Mouse (Mus musculus) forebrain, embryonic 14.5 days (tissue): ENCODE measurements at regions not wholly inside any gene's neighbourhood (a gene's known extent, or its start where the extent isn't known, plus 50 kb on each side); places are given as distances from the start of the nearest gene placed in this dataset.
A peak's percentile ranks its signal among the peaks of the same experiment; 100 is the strongest.

Experiments used
- ATAC-seq: fragments of 200-750 bp; cut with Nextera tagmentation; 2 replicates; pipeline ENCODE4 v1.8.0; 2017; ENCODE audit warnings: mild to moderate bottlenecking, moderate library complexity
- DNase-seq: peaks from one replicate; pipeline ENCODE4 v3.0.0-alpha.2; 2015; ENCODE audit warnings: low spot score
- H3K27ac ChIP-seq: fragments of 300-500 bp; sonication (generic); 2 replicates; pipeline ENCODE4 v1.5.1; 2014; ENCODE audit warnings: low read depth, mild to moderate bottlenecking, control low read depth, low read length, moderate library complexity
- H3K27me3 ChIP-seq: fragments of 300-500 bp; sonication (generic); replicated peaks from 2 replicates; pipeline ENCODE4 v1.6.1; 2014; ENCODE audit warnings: low read length, control low read depth, mixed read lengths; ENCODE audit not compliant: control insufficient read depth, insufficient read depth
- H3K36me3 ChIP-seq: fragments of 300-500 bp; sonication (generic); 2 replicates; pipeline ENCODE4 v1.6.1; 2014; ENCODE audit warnings: low read length, control low read depth; ENCODE audit not compliant: control insufficient read depth, insufficient read depth
- H3K4me1 ChIP-seq: fragments of 300-500 bp; sonication (generic); 2 replicates; pipeline ENCODE4 v1.6.1; 2014; ENCODE audit warnings: antibody characterized with exemption, low read length, control low read depth; ENCODE audit not compliant: control insufficient read depth, insufficient read depth
- H3K4me2 ChIP-seq: fragments of 300-500 bp; sonication (generic); 2 replicates; pipeline ENCODE4 v1.6.1; 2014; ENCODE audit warnings: mild to moderate bottlenecking, control low read depth, low read length
- H3K4me3 ChIP-seq: fragments of 300-500 bp; sonication (generic); 2 replicates; pipeline ENCODE4 v1.5.1; 2014; ENCODE audit warnings: low read depth, low read length, control low read depth
- H3K9ac ChIP-seq: fragments of 300-500 bp; sonication (generic); 2 replicates; pipeline ENCODE4 v1.6.1; 2014; ENCODE audit warnings: mild to moderate bottlenecking, low read length, control low read depth, moderate library complexity
- H3K9me3 ChIP-seq: fragments of 300-500 bp; sonication (generic); replicated peaks from 2 replicates; pipeline ENCODE4 v1.6.1; 2016; ENCODE audit warnings: low read length, control low read depth, mixed read lengths; ENCODE audit not compliant: control insufficient read depth
- WGBS: fragments of 180-500 bp; shearing (Covaris S2); extraction: QIAGEN DNeasy Blood & Tissue Kit; methylation state at CpG from one replicate; pipeline ENCODE4 v1.1.7; 2014; 5-methylcytosine and 5-hydroxymethylcytosine counted together

DNA sequence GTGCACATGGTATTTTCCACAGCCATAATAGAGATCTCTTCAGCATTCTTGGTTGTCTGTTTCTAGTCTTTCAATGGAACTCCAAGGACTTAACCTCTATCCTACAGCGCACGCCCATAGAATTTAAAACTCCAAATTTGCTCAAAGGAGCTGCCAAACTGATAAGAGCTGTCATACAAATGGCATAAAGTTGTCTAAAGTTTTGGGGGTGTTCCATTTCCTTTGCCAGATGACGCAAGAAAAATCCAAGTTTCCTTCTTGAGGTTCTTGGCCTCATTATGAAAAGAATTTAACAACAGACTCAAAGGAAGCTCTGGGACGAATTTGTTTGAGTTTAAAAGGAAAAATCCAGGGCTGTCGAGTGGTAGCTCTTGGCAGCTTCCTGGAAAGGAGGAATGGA, 246.6 kb downstream of the Cxcl12 start:
- DNase-seq, result no peak
- Histone ChIP-seq H3K9ac (no peak overlapping the region), H3K36me3 (no peaks in the 10 kb centered on the region), H3K4me2 (no peak overlapping the region), H3K4me3 (no peak overlapping the region), H3K4me1 (no peaks in the 10 kb centered on the region), H3K27ac (no peak overlapping the region), H3K9me3 (no peaks in the 10 kb centered on the region), H3K27me3 (no peaks in the 10 kb centered on the region)
- 83% methylated on average over 5 of the region's 5 CpGs for WGBS
- ATAC-seq, result no peak

DNA sequence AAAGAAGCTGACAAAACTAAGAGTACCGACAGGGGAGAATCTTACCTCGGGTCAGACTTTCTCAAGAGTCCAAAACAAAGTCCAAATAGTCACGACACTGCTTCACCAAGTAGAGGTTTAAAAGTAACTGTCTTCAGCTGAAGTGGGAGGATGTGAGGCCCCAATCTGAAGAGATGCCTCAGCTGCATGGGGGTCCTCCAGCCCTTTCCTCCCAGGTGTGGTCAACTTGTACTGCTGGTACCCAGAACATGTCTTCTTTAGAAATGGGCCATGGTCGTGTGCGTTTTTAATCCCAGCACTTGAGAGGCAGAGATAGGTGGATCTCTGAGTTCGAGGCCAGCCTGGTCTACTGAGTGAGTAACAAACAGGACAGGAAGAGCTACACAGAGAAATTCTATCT, 247.6 kb downstream of the Cxcl12 start:
- Histone ChIP-seq H3K4me1 (no peaks in the 10 kb centered on the region), H3K27ac (no peak overlapping the region), H3K4me3 (no peak overlapping the region), H3K4me2 (no peak overlapping the region), H3K36me3 (no peaks in the 10 kb centered on the region), H3K9me3 (no peaks in the 10 kb centered on the region), H3K9ac (no peak overlapping the region), H3K27me3 (no peaks in the 10 kb centered on the region)
- no peak for DNase-seq
- WGBS, result 89% methylated on average over 6 of the region's 6 CpGs
- ATAC-seq, result no peak

DNA sequence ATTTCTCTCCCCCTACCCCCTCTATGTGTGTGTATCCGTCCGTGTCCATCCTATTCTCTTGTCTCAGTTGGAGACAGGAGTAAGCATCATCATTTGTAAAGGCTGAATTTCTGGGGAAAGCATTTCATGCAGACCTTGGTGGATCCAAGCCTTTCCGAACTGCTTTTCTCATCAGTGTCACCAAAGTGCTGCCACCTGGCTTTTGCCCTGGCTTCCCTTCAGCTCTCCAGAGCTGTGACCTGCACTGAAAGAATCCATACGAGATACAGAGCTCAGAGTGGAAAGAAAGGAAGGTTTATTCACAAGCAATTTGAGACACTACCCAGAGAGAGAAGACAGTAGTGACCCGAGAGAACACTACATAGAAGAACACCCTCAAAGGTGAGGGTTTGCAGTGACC, 248.1 kb downstream of the Cxcl12 start:
- Histone ChIP-seq H3K4me1 (no peaks in the 10 kb centered on the region), H3K36me3 (no peaks in the 10 kb centered on the region), H3K9ac (no peak overlapping the region), H3K27me3 (no peaks in the 10 kb centered on the region), H3K9me3 (no peaks in the 10 kb centered on the region), H3K4me3 (no peak overlapping the region), H3K4me2 (no peak overlapping the region), H3K27ac (no peak overlapping the region)
- no peak for DNase-seq
- no peak for ATAC-seq
- WGBS, result 68% methylated on average over 5 of the region's 5 CpGs

DNA sequence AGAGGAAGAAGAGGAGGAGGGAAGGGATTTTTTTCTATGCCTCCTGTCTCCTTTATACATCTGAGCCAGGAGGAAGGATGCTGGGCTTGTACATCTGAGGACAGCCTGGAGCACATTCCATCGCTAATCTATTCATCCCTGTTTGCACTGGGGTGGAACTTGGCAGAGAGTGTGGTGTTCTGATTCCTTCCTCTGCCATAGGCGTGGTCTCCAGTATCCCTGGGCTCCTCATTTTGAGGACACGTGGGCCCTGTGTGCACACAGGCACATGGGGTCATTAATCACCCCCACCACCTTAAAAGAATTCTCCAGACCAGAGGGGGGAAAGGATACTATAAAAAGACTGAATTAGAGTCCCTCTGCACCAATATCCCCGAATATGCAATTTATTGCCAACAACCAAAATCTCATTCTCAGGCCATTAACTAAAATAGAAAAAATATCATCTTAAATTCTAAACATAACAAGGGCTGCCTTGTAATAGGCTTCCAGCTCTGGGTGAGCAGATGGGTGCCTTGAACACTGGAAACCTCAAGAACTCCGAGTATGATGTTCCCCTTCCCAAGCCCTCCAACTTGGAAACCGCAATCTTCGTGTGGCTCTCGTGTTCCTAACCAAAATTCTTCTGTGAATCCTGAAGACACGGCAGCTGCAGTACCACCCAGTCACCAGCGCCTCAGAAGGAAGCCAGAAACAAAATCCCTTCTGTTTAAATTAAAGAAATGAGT, 254.7 kb downstream of the Cxcl12 start:
- H3K36me3 ChIP-seq, result no peaks in the 10 kb centered on the region
- H3K27ac ChIP-seq, result no peak overlapping the region
- H3K27me3 ChIP-seq, result no peaks in the 10 kb centered on the region
- no peaks in the 10 kb centered on the region for H3K4me1 ChIP-seq
- no peak overlapping the region for H3K4me2 ChIP-seq
- DNase-seq, result no peak
- no peak overlapping the region for H3K9ac ChIP-seq
- WGBS, result 86% methylated on average over 10 of the region's 10 CpGs
- H3K4me3 ChIP-seq, result no peak overlapping the region
- ATAC-seq, result no peak
- no peaks in the 10 kb centered on the region for H3K9me3 ChIP-seq

DNA sequence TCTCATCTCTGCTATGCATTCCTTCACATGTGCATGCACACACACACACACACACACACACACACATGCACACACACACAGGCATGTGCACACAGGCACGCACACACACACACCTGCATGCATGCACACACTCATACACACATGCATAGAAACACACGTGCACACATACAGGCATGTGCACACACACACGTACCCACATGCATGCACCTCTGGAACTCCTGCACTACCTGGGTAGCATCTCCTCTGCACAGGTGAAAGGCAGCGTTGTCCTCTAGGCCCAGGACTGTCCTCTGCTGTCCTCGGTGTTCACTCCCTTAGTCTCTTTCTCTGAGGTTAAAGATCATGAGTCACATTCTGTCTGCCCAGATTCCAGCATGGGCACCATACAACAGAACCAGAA, 258.0 kb downstream of the Cxcl12 start:
- Histone ChIP-seq H3K27me3 (no peaks in the 10 kb centered on the region), H3K27ac (no peak overlapping the region), H3K4me3 (no peak overlapping the region), H3K36me3 (no peaks in the 10 kb centered on the region), H3K9ac (no peak overlapping the region), H3K4me1 (no peaks in the 10 kb centered on the region), H3K4me2 (no peak overlapping the region), H3K9me3 (no peaks in the 10 kb centered on the region)
- no peak for DNase-seq
- ATAC-seq, result no peak
- 95% methylated on average over 5 of the region's 5 CpGs for WGBS

DNA sequence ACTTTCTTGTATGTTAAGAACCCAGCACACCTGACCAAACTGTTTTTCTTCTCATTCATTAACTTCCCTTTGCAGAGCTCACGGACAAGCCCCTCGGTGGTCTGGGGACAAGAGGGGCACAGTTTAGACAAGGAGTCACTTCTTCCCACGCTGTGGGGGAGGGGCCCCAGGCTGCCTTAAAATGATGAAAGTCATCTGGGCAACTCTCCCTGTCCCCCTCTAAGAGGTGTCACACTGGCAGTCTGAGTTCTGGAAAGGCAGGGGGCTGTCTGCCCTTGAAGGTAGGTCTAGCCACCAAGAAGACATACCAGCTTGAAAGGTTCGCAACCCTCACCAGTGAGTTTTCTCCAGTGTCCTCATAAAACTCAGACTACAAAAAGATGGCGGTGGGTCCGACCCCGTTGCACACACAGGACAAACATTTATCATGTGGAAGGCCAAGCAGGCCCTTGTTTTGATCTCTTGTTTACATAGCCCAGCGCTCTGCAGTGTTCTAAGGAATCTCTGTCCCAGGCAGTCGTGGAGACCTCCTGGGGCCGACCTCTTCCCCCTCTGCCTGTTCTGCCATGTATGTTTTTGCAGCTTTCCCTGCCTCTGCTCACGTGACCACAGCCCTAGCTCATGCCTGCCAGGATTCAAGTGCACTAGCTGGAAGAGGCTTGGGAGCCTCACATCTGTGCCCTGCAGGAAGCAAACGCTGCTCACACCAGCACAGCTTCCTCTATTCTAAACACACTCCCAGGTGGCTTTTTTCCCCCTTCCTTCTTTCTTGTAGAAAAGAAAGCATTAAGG, 259.2 kb downstream of the Cxcl12 start:
- DNase-seq (peak; percentile 34), ATAC-seq (peak; percentile 44; the same call in 1 of the 2 replicates)
- WGBS, result 61% methylated on average over 12 of the region's 12 CpGs
- no peaks in the 10 kb centered on the region for H3K36me3 ChIP-seq
- H3K4me3 ChIP-seq, result no peak overlapping the region
- H3K9me3 ChIP-seq, result no peaks in the 10 kb centered on the region
- no peak overlapping the region for H3K4me2 ChIP-seq
- H3K9ac ChIP-seq, result no peak overlapping the region
- H3K4me1 ChIP-seq, result no peaks in the 10 kb centered on the region
- H3K27ac ChIP-seq, result no peak overlapping the region
- H3K27me3 ChIP-seq, result no peaks in the 10 kb centered on the region

DNA sequence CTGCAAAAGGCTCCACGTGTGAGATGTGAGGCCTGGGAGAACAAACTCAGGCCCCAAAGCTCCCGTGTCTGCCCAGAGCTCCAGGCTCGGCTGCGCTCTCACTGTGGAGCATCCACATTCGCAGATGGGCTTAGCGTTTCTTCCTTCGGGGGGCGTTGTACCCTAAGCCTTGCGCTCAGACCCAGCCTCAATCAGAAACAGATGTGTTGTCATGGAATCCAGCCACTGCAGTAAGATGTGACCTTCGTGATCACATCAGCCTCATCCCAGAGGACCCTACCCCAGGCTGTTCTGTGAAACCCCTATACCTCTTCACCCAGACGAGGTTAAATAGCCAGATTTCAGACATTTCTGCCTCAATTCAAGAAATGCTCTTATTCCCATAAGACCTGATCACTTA, 260.1 kb downstream of the Cxcl12 start:
- Histone ChIP-seq H3K27me3 (no peaks in the 10 kb centered on the region), H3K27ac (no peak overlapping the region), H3K36me3 (no peaks in the 10 kb centered on the region), H3K4me3 (no peak overlapping the region), H3K4me2 (no peak overlapping the region), H3K9ac (no peak overlapping the region), H3K4me1 (no peaks in the 10 kb centered on the region), H3K9me3 (no peaks in the 10 kb centered on the region)
- WGBS, result 87% methylated on average over 11 of the region's 11 CpGs
- ATAC-seq (no peak), DNase-seq (no peak)

DNA sequence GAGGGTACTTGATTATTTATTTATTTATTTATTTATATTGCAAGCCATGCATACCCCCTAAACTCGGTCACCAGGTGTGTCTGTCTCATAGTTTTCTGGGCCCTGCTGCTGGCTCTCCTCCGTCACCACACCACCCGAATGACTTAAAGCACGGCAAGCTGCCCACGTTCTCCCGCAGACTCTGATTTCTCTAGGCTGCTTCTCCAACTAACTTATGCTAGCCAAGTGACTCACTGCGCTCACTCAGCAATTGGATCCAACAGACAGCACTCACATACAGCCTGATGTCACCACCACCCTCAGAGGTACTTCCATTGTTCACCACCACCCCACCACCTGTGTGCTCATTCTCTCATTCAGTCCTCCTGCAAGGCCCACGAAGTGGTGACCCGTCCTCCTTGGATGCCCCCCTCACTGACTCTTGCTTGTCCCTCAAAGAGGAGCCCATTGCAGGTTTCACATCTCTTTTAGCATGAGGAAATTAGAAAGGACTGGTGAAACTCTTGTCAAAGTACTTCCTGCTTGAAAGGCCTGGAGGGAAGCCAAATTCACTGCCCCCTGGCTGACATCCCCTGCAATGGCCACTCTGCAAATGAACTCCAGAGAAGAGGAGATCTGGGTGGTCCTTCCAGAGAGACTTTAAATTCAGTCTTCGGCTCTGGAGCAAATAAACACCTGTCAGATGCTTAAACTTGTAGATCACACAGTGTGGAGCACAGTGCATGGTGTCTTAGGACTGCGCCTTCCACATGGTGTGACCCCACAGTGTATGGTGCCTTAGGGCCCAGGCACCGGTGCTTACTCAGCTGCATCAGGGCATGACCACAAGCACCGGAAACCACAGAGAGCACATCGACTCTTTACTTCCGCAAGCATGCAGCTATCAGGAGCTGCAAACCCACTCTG, 262.8 kb downstream of the Cxcl12 start:
- H3K27ac ChIP-seq, result no peak overlapping the region
- no peak overlapping the region for H3K4me2 ChIP-seq
- H3K9ac ChIP-seq, result no peak overlapping the region
- H3K4me3 ChIP-seq, result no peak overlapping the region
- H3K9me3 ChIP-seq, result no peaks in the 10 kb centered on the region
- DNase-seq, result no peak
- no peaks in the 10 kb centered on the region for H3K36me3 ChIP-seq
- no peaks in the 10 kb centered on the region; the same call in 1 of the 2 replicates for H3K4me1 ChIP-seq
- H3K27me3 ChIP-seq, result no peaks in the 10 kb centered on the region
- WGBS, result 83% methylated on average over 15 of the region's 15 CpGs
- ATAC-seq, result no peak
